Mouse (Mus musculus) liver, embryonic 14.5 days (tissue): ENCODE results near the gene Abhd16a.

Experiments
- CTCF ChIP-seq: IDR thresholded peaks from 2 replicates; pipeline ENCODE4 v1.5.1; 2016; ENCODE audit warnings: antibody characterized with exemption, low read depth, control low read depth
- EP300 ChIP-seq: IDR thresholded peaks from 2 replicates; pipeline ENCODE4 v1.6.1; 2016; ENCODE audit warnings: antibody characterized with exemption, low read depth

DNA sequence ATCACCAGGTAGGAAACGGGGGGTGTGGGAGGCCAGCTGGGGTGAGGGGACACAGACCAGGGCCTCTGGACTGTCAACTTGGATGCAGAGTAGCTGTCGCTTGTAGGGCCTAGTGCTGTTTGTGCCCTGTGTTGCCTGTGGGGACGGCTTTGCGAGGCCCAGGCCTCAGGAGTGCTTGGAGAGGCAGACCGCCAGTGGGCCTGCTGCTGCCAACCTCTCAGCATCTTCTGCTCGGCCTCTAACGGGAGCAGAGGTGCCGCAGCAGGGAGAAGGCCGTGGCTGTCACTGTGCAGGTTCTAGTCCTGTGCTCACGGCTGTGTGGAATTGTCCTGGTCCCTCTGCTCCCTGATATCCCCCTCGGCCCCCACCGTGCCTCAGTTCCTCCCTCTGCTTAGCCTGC is 7.5 kb downstream of the Abhd16a start:
- TF ChIP-seq CTCF (no peak), EP300 (no peak)
